ENCODE assay signal across 8 mouse cellular contexts in genomic region chr15:103185462-103186198, GRCm38 (mm10). TPM values are rescaled to one million over a fixed set of nuclear protein-coding genes. Genes with fewer than 3 reads are reported as not detected.
DNase-seq lines count a peak whose midpoint lies in the region; ATAC-seq lines count a peak whose summit lies in the region.

No protein-coding gene starts in this region.

- intact Hi-C loops in gastrocnemius, postnatal 36 days (cut with DNase I): loop anchor here (5.0 kb wide), 2 partner anchors 42 to 433 kb away; no protein-coding TSS in a partner anchor

- H3K9me3 ChIP-seq in forebrain, embryonic 14.5 days (replicated peaks; ENCODE audit: control insufficient read depth, low read length): no peaks in the 10 kb centered on the region
- H3K9me3 ChIP-seq in midbrain, embryonic 11.5 days (ENCODE audit: control insufficient read depth, low read length): no peaks in the 10 kb centered on the region

- peaks cover 5% of the 10 kb centered on the region for H3K4me1 ChIP-seq in forebrain, embryonic 14.5 days (ENCODE audit: control insufficient read depth, insufficient read depth, low read length)
- peaks cover 7% of the 10 kb centered on the region; the same call in 1 of the 2 replicates for H3K4me1 ChIP-seq in midbrain, embryonic 11.5 days (ENCODE audit: control insufficient read depth, insufficient read depth, low read length)

- peaks cover 12% of the 10 kb centered on the region for H3K27me3 ChIP-seq in forebrain, embryonic 14.5 days (replicated peaks; ENCODE audit: control insufficient read depth, insufficient read depth, low read length)
- H3K27me3 ChIP-seq in midbrain, embryonic 11.5 days (ENCODE audit: control insufficient read depth, insufficient read depth, low read length): peaks cover 27% of the 10 kb centered on the region

- ATAC-seq in forebrain, embryonic 14.5 days: no peak
- ATAC-seq in midbrain, embryonic 11.5 days (ENCODE audit: low FRiP score): peak; percentile 28; the same call in 1 of the 2 replicates

- DNase-seq in gastrocnemius, postnatal 10 days: peak; percentile 56
- DNase-seq in gastrocnemius, postnatal 36 days: no peak
- DNase-seq in 3T3-L1 (ENCODE audit: low read depth, low spot score): peak; percentile 82
- peak; percentile 77 for DNase-seq in adrenal gland, postnatal 14 days
- peak; percentile 66 for DNase-seq in forebrain, embryonic 14.5 days (ENCODE audit: low spot score)
- peak; percentile 44 to 56 for DNase-seq in layer of hippocampus, adult 8-10 months (ENCODE audit: low spot score in 2 of 2)
- peak; percentile 93 for DNase-seq in midbrain, embryonic 11.5 days (ENCODE audit: low spot score, missing footprints)
- no peak for DNase-seq in spleen, adult 12 weeks (ENCODE audit: low spot score)

- WGBS in forebrain, embryonic 14.5 days: 50% methylated on average over 19 of the region's 19 CpGs
- WGBS in midbrain, embryonic 11.5 days: 53% methylated on average over 19 of the region's 19 CpGs

- no peak overlapping the region for H3K4me2 ChIP-seq in forebrain, embryonic 14.5 days (ENCODE audit: low read length)
- no peak overlapping the region for H3K4me2 ChIP-seq in midbrain, embryonic 11.5 days

- no peak overlapping the region for H3K27ac ChIP-seq in forebrain, embryonic 14.5 days (ENCODE audit: low read depth, low read length)
- H3K27ac ChIP-seq in midbrain, embryonic 11.5 days (ENCODE audit: low read depth, low read length): no peak overlapping the region

- no peak overlapping the region for H3K9ac ChIP-seq in forebrain, embryonic 14.5 days (ENCODE audit: low read length)
- no peak overlapping the region for H3K9ac ChIP-seq in midbrain, embryonic 11.5 days (ENCODE audit: low read length)

- peaks cover 14% of the 10 kb centered on the region for H3K36me3 ChIP-seq in forebrain, embryonic 14.5 days (ENCODE audit: control insufficient read depth, insufficient read depth, low read length)
- no peaks in the 10 kb centered on the region for H3K36me3 ChIP-seq in midbrain, embryonic 11.5 days (ENCODE audit: control insufficient read depth, insufficient read depth, low read length)

- H3K4me3 ChIP-seq in forebrain, embryonic 14.5 days (ENCODE audit: low read depth, low read length): no peak overlapping the region
- H3K4me3 ChIP-seq in midbrain, embryonic 11.5 days (ENCODE audit: low read depth, low read length): no peak overlapping the region

RNA-seq across cellular contexts. Expression of gene Smug1, which starts 18.7 kb away (rescaled TPM):
- total RNA-seq in gastrocnemius, postnatal 10 days (2021): 10 to 100 TPM; 10.5 to 12.2 TPM
- total RNA-seq in gastrocnemius, postnatal 36 days (2021): 10 to 100 TPM in 1 of 2 experiments, 1 to 10 TPM in 1; 9.9 to 11.3 TPM
- total RNA-seq in adrenal gland, postnatal 14 days (2021): 10.9 and 17.6 TPM in 2 replicates
- 25.3 and 26.5 TPM in 2 replicates for polyA plus RNA-seq in forebrain, embryonic 14.5 days (2014; fragmentation: Nextera tagmentation; extraction: Ambion mirVana)
- total RNA-seq in layer of hippocampus, adult 8-10 months (2022): 10 to 100 TPM; 13.2 to 21.6 (median 17.3) TPM
- 26.5 and 27.2 TPM in 2 replicates for polyA plus RNA-seq in midbrain, embryonic 11.5 days (2014; fragmentation: Nextera tagmentation; extraction: Ambion mirVana)

RNA-seq across cellular contexts. Expression of gene Cbx5, which starts 54.0 kb away (rescaled TPM):
- 10 to 100 TPM; 49.9 to 61.2 TPM for total RNA-seq in gastrocnemius, postnatal 10 days (2021)
- 10 to 100 TPM; 26.4 to 26.6 TPM for total RNA-seq in gastrocnemius, postnatal 36 days (2021)
- total RNA-seq in adrenal gland, postnatal 14 days (2021): 73.0 and 73.8 TPM in 2 replicates
- 154 and 164 TPM in 2 replicates for polyA plus RNA-seq in forebrain, embryonic 14.5 days (2014; fragmentation: Nextera tagmentation; extraction: Ambion mirVana)
- 100 to 1,000 TPM; 170 to 209 (median 180) TPM for total RNA-seq in layer of hippocampus, adult 8-10 months (2022)
- polyA plus RNA-seq in midbrain, embryonic 11.5 days (2014; fragmentation: Nextera tagmentation; extraction: Ambion mirVana): 206 and 218 TPM in 2 replicates

RNA-seq across cellular contexts. Expression of gene Hnrnpa1, which starts 54.6 kb away (rescaled TPM):
- total RNA-seq in gastrocnemius, postnatal 10 days (2021): 100 to 1,000 TPM; 177 to 187 TPM
- total RNA-seq in gastrocnemius, postnatal 36 days (2021): 100 to 1,000 TPM in 1 of 2 experiments, 10 to 100 TPM in 1; 80.3 to 101 TPM
- 273 and 322 TPM in 2 replicates for total RNA-seq in adrenal gland, postnatal 14 days (2021)
- 790 and 857 TPM in 2 replicates for polyA plus RNA-seq in forebrain, embryonic 14.5 days (2014; fragmentation: Nextera tagmentation; extraction: Ambion mirVana)
- total RNA-seq in layer of hippocampus, adult 8-10 months (2022): 100 to 1,000 TPM; 257 to 295 (median 288) TPM
- polyA plus RNA-seq in midbrain, embryonic 11.5 days (2014; fragmentation: Nextera tagmentation; extraction: Ambion mirVana): 1,348 and 1,391 TPM in 2 replicates

Comparison
In these comparisons a context has a peak if more than half of its experiments do, and no peak if none do; other contexts are left out.
1. DNase-seq: peak in gastrocnemius, postnatal 10 days (single experiment), 3T3-L1 (single experiment), adrenal gland, postnatal 14 days (single experiment), forebrain, embryonic 14.5 days (single experiment), layer of hippocampus, adult 8-10 months (2 of 2) and midbrain, embryonic 11.5 days (single experiment); none in gastrocnemius, postnatal 36 days (0 of 2) and spleen, adult 12 weeks (single experiment).